In the genomic region with DNA sequence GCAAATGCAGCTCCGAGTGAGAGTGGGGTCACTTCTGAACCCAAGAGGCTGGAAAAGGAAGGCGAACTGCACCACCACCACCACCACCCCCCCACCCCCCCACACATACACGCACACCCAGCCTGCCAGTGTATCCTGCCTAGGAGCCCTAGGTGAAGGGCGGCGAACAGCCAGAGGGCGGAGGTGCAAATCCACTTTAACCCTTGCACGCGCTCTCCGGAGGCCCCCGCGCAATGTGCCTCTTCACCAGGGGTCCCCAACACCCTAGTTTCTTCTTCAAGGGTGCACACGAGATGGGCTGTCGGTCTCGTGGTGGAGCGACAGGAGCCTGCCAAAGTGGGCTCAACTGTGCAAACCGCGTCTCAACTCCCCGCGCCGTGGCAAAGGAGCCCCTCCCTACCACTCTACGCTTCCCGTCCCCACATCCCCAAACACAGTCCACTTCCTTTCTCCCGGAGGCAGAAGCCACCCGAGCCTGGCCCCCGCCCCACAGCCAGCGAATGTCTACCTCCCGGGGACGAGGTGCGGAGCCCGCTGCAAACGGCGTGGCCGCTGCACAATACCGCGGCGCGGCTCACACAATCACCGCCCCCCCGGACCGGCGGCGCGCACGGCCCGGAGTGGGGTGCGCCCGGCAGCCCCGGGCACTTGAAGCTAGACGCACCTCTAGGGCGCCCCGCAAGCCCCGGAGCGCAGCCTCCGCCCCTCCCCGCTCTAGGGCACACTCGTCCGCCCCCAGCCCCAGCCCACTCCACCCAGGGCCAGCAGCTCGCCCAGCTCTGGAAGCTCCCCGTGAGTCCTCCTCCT, we compare ENCODE assay signal across 9 mouse cellular contexts. TPM values are rescaled to one million over a fixed set of nuclear protein-coding genes. Genes with fewer than 3 reads are reported as not detected.
A peak's percentile ranks its signal among the peaks of the same experiment; 100 is the strongest.
DNase-seq lines count a peak whose midpoint lies in the region; ATAC-seq and TF ChIP-seq lines count a peak whose summit lies in the region.
"Had no signal": no experiment of that assay in that cellular context is flagged by ENCODE, and none has a peak within 500 bp of the region (broad histone marks: within the 10 kb centered on the region; RNA-seq: fewer than 3 reads in every experiment).

No protein-coding gene starts in this region.

- peak; percentile 41 for ATAC-seq in lung, postnatal 0 days

- H3K4me2 ChIP-seq in lung, postnatal 0 days (replicated peaks; ENCODE audit: low read depth, low read length): peak overlapping the region; percentile 99

- no peak for TF ChIP-seq EP300 in lung, postnatal 0 days (IDR thresholded peaks at IDR 0.05)

- peaks cover 18% of the 10 kb centered on the region for H3K4me1 ChIP-seq in kidney, adult 2 months (ENCODE audit: control insufficient read depth, insufficient read depth, low read length)
- H3K4me1 ChIP-seq in brown adipose tissue, adult 24 weeks (ENCODE audit: control insufficient read depth, insufficient read depth, insufficient read length, low read length): peaks cover 13% of the 10 kb centered on the region; the same call in 1 of the 2 replicates
- H3K4me1 ChIP-seq in lung, postnatal 0 days (ENCODE audit: insufficient read depth, low read depth, low read length): peaks cover 34% of the 10 kb centered on the region

- H3K27ac ChIP-seq in kidney, adult 2 months (ENCODE audit: insufficient read depth, low read depth, low read length): peak overlapping the region; percentile 75
- H3K27ac ChIP-seq in brown adipose tissue, adult 24 weeks (replicated peaks; ENCODE audit: low read depth, low read length): peak overlapping the region; percentile 28; the same call in 1 of the 2 replicates
- peak overlapping the region; percentile 95 for H3K27ac ChIP-seq in lung, postnatal 0 days (ENCODE audit: low read length)

- no peak for TF ChIP-seq POLR2A in kidney, adult 2 months (IDR thresholded peaks at IDR 0.05; ENCODE audit: low read depth, low read length)

- 2% methylated on average over 59 of the region's 59 CpGs for WGBS in kidney, adult 2 months
- WGBS in lung, postnatal 0 days: 1% methylated on average over 51 of the region's 59 CpGs

- no peaks in the 10 kb centered on the region for H3K9me3 ChIP-seq in lung, postnatal 0 days (ENCODE audit: low read length)

- H3K27me3 ChIP-seq in kidney, adult 2 months (replicated peaks; ENCODE audit: control insufficient read depth, insufficient read depth, low read length): no peaks in the 10 kb centered on the region
- no peaks in the 10 kb centered on the region for H3K27me3 ChIP-seq in lung, postnatal 0 days (replicated peaks; ENCODE audit: insufficient read depth, low read length)

- peak overlapping the region; percentile 72 for H3K9ac ChIP-seq in lung, postnatal 0 days (replicated peaks; ENCODE audit: low read depth)

- H3K4me3 ChIP-seq in kidney, adult 2 months (ENCODE audit: insufficient read depth, low read depth, low read length): peak overlapping the region; percentile 94
- H3K4me3 ChIP-seq in brown adipose tissue, adult 24 weeks (ENCODE audit: insufficient read depth, low read depth, low read length): peak overlapping the region; percentile 93
- H3K4me3 ChIP-seq in lung, postnatal 0 days (ENCODE audit: low read depth, low read length): peak overlapping the region; percentile 98

- peak; percentile 50 for DNase-seq in kidney, adult 2 months
- DNase-seq in kidney, adult 8-10 months: no peak
- peak; percentile 41 for DNase-seq in heart, adult 8-10 months (ENCODE audit: low spot score)
- peak; percentile 36 for DNase-seq in kidney, adult 9 months
- DNase-seq in lung, postnatal 0 days (ENCODE audit: low spot score): peak; percentile 61
- DNase-seq in right cerebral cortex, postnatal 10 days (ENCODE audit: low spot score in 2 of 2): peak; percentile 55 to 56
- DNase-seq in T-cell, adult 2 months (ENCODE audit: low spot score): no peak

- H3K36me3 ChIP-seq in kidney, adult 2 months (ENCODE audit: control insufficient read depth, insufficient read depth, low read length): no peaks in the 10 kb centered on the region
- H3K36me3 ChIP-seq in lung, postnatal 0 days (ENCODE audit: insufficient read depth, low read length): no peaks in the 10 kb centered on the region

- TF ChIP-seq CTCF in kidney, adult 2 months (conservative IDR thresholded peaks at IDR 0.05; ENCODE audit: insufficient read depth, insufficient read length, low read depth, low read length): no peak
- TF ChIP-seq CTCF in lung, postnatal 0 days (IDR thresholded peaks at IDR 0.05): no peak; the same call in 1 of the 2 replicates

RNA-seq across cellular contexts. Expression of a gene that starts 49.0 kb away (rescaled TPM):
- polyA plus RNA-seq in kidney, adult 2 months (2012; rRNA removed): not detected in 2 replicates
- not detected in 2 replicates for polyA plus RNA-seq in brown adipose tissue, adult 24 weeks (2012; ENCODE audit: insufficient read depth, insufficient read length, missing spikeins)
- total RNA-seq in heart, adult 8-10 months (2022): not detected
- polyA plus RNA-seq in lung, postnatal 0 days (2015; fragmentation: Nextera tagmentation; extraction: Ambion mirVana): not detected in 2 replicates
- total RNA-seq: adrenal gland, adult 18-20 months had no signal

Comparison
In these comparisons a context has a peak if more than half of its experiments do, and no peak if none do; other contexts are left out.
1. DNase-seq: peak in kidney, adult 2 months (single experiment), heart, adult 8-10 months (single experiment), kidney, adult 9 months (single experiment), lung, postnatal 0 days (single experiment) and right cerebral cortex, postnatal 10 days (2 of 2); none in kidney, adult 8-10 months (0 of 2) and T-cell, adult 2 months (single experiment).
2. H3K27ac ChIP-seq: peak in every context shown above with its lines; median percentile 95 in lung, postnatal 0 days; 75 in kidney, adult 2 months; 28 in brown adipose tissue, adult 24 weeks.
3. Peak in every context shown above with its lines, with median percentiles within 50 percentile points of each other: H3K4me3 ChIP-seq.